Mouse (Mus musculus) MEL (cell line): ENCODE measurements at regions not wholly inside any gene's neighbourhood (a gene's known extent, or its start where the extent isn't known, plus 50 kb on each side); places are given as distances from the start of the nearest gene placed in this dataset.

Experiments used
- DNase-seq: peaks from one replicate; pipeline ENCODE4 v3.0.0; 2011; ENCODE audit warnings: low read depth, low spot score
- H3K27ac ChIP-seq: 2 replicates; pipeline ENCODE4 v1.5.1; 2012; ENCODE audit warnings: low read depth, mild to moderate bottlenecking, control low read depth, low read length, moderate library complexity; ENCODE audit not compliant: control insufficient read depth
- H3K27me3 ChIP-seq, 2 experiments: fragments of 150-350 bp in 1 of 2; sonication (generic) in 1 of 2; 2 replicates each; pipeline ENCODE4 v1.6.1; 2012; ENCODE audit warnings: low read length in 2 of 2, mild to moderate bottlenecking in 2 of 2, improper control_type of control experiment in 1 of 2, moderate library complexity in 1 of 2; ENCODE audit not compliant: insufficient read depth in 2 of 2, control insufficient read depth in 1 of 2
- H3K36me3 ChIP-seq, 2 experiments: 2 replicates each; pipeline ENCODE4 v1.6.1; 2012 to 2014; ENCODE audit warnings: low read length in 2 of 2, improper control_type of control experiment in 1 of 2, inconsistent platforms in 1 of 2, mild to moderate bottlenecking in 1 of 2; ENCODE audit not compliant: insufficient read depth in 2 of 2, control insufficient read depth in 1 of 2
- H3K4me1 ChIP-seq, 2 experiments: fragments of 150-350 bp in 1 of 2; sonication (generic) in 1 of 2; 2 replicates each; pipeline ENCODE4 v1.6.1; 2012; ENCODE audit warnings: low read length in 2 of 2, improper control_type of control experiment in 1 of 2, mild to moderate bottlenecking in 1 of 2; ENCODE audit not compliant: insufficient read depth in 2 of 2, control insufficient read depth in 1 of 2
- H3K4me3 ChIP-seq, 2 experiments: fragments of 150-350 bp in 1 of 2; sonication (generic) in 1 of 2; 2 replicates each; pipeline ENCODE4 v1.5.1; 2012; ENCODE audit warnings: low read depth in 2 of 2, low read length in 2 of 2, mild to moderate bottlenecking in 2 of 2, moderate library complexity in 2 of 2, control low read depth in 1 of 2, improper control_type of control experiment in 1 of 2; ENCODE audit not compliant: control insufficient read depth in 1 of 2, insufficient read depth in 1 of 2
- H3K79me2 ChIP-seq: 2 replicates; pipeline ENCODE4 v1.6.1; 2012; ENCODE audit warnings: mild to moderate bottlenecking, low read length, moderate library complexity; ENCODE audit not compliant: control insufficient read depth, poor library complexity, insufficient read depth
- H3K9ac ChIP-seq: 2 replicates; pipeline ENCODE4 v1.6.1; 2012; ENCODE audit warnings: low read depth, mild to moderate bottlenecking, control low read depth, low read length, moderate library complexity; ENCODE audit not compliant: control insufficient read depth, poor library complexity, severe bottlenecking
- H3K9me3 ChIP-seq: fragments of 150-350 bp; sonication (generic); replicated peaks from 2 replicates; pipeline ENCODE4 v1.6.1; 2012; ENCODE audit warnings: mild to moderate bottlenecking, low read length, improper control_type of control experiment, moderate library complexity; ENCODE audit not compliant: insufficient read depth
- CHD1 ChIP-seq: IDR thresholded peaks from 2 replicates; pipeline ENCODE4 v1.6.1; 2012; ENCODE audit warnings: low read depth, mild to moderate bottlenecking, inconsistent platforms, low read length, improper control_type of control experiment
- E2F4 ChIP-seq: IDR thresholded peaks from 2 replicates; pipeline ENCODE4 v1.6.1; 2011; ENCODE audit warnings: low read depth, low read length, improper control_type of control experiment, borderline replicate concordance
- ELF1 ChIP-seq: IDR thresholded peaks from 2 replicates; pipeline ENCODE4 v1.6.1; 2014; ENCODE audit warnings: low read depth, mild to moderate bottlenecking, inconsistent platforms, low read length, improper control_type of control experiment, moderate library complexity
- EP300 ChIP-seq, 2 experiments: IDR thresholded peaks; 2 replicates each; pipeline ENCODE4 v1.6.1; 2011; ENCODE audit warnings: improper control_type of control experiment in 2 of 2, low read length in 2 of 2, low read depth in 1 of 2, mild to moderate bottlenecking in 1 of 2
- ETS1 ChIP-seq: IDR thresholded peaks from 2 replicates; pipeline ENCODE4 v1.6.1; 2012; ENCODE audit warnings: low read depth, mild to moderate bottlenecking, inconsistent platforms, low read length, improper control_type of control experiment, moderate library complexity
- JUND ChIP-seq: IDR thresholded peaks from 2 replicates; pipeline ENCODE4 v1.6.1; 2011; ENCODE audit warnings: low read depth, mild to moderate bottlenecking, improper control_type of control experiment, low read length
- MEF2A ChIP-seq: IDR thresholded peaks from 2 replicates; pipeline ENCODE4 v1.6.1; 2014; ENCODE audit warnings: low read depth, mild to moderate bottlenecking, inconsistent platforms, low read length, improper control_type of control experiment; ENCODE audit not compliant: poor library complexity, insufficient replicate concordance, severe bottlenecking; ENCODE audit errors: extremely low read depth
- MXI1 ChIP-seq: IDR thresholded peaks from 2 replicates; pipeline ENCODE4 v1.6.1; 2011; ENCODE audit warnings: mild to moderate bottlenecking, low read depth, low read length, improper control_type of control experiment
- MYC ChIP-seq: IDR thresholded peaks from 2 replicates; pipeline ENCODE4 v1.6.1; 2011; ENCODE audit warnings: low read depth, mild to moderate bottlenecking, low read length, improper control_type of control experiment, moderate library complexity
- NELFE ChIP-seq: IDR thresholded peaks from 2 replicates; pipeline ENCODE4 v1.6.1; 2011; ENCODE audit warnings: low read depth, low read length, improper control_type of control experiment
- RCOR1 ChIP-seq: IDR thresholded peaks from 2 replicates; pipeline ENCODE4 v1.6.1; 2012; ENCODE audit warnings: low read depth, mild to moderate bottlenecking, inconsistent platforms, low read length, improper control_type of control experiment
- TAL1 ChIP-seq: IDR thresholded peaks from 2 replicates; pipeline ENCODE4 v1.6.1; 2012; ENCODE audit warnings: mild to moderate bottlenecking, inconsistent platforms, low read length, moderate library complexity, mixed read lengths
- TBP ChIP-seq: IDR thresholded peaks from 2 replicates; pipeline ENCODE4 v1.8.0; 2011; ENCODE audit warnings: low read depth, low read length, improper control_type of control experiment
- USF1 ChIP-seq: IDR thresholded peaks from 2 replicates; pipeline ENCODE4 v1.6.1; 2014; ENCODE audit warnings: low read depth, mild to moderate bottlenecking, inconsistent platforms, low read length, improper control_type of control experiment, moderate library complexity
- ZMIZ1 ChIP-seq: IDR thresholded peaks from 2 replicates; pipeline ENCODE4 v1.6.1; 2012; ENCODE audit warnings: low read depth, mild to moderate bottlenecking, inconsistent platforms, low read length, improper control_type of control experiment, moderate library complexity

GRCm38 (mm10) chr9:61095069-61095775 is 276.9 kb upstream of the Tle3 start:
- H3K4me1 ChIP-seq = no peaks in the 10 kb centered on the region
- no peak for DNase-seq
- peaks cover 0 to 3% of the 10 kb centered on the region in 2 experiments; a peak in 2 of 4 replicates for H3K27me3 ChIP-seq
- H3K4me3 ChIP-seq = no peak overlapping the region
- H3K9me3 ChIP-seq = no peaks in the 10 kb centered on the region
- H3K79me2 ChIP-seq = no peaks in the 10 kb centered on the region
- H3K27ac ChIP-seq = no peak overlapping the region
- no peak for TF ChIP-seq USF1
- no peak for TF ChIP-seq E2F4
- no peak for TF ChIP-seq ZMIZ1
- TF ChIP-seq NELFE = no peak
- no peak for TF ChIP-seq MEF2A
- no peak for TF ChIP-seq ELF1
- TF ChIP-seq TBP = no peak
- no peak for TF ChIP-seq TAL1
- no peak for TF ChIP-seq CHD1
- no peak for TF ChIP-seq MXI1
- TF ChIP-seq MYC = no peak
- no peak for TF ChIP-seq ETS1
- no peak for TF ChIP-seq EP300 (IDR thresholded peaks at IDR 0.05; ENCODE audit: low read depth in 1 of 2, low read length in 2 of 2)
- no peak for TF ChIP-seq RCOR1
- no peak for TF ChIP-seq JUND
- no peak overlapping the region for H3K9ac ChIP-seq
- no peaks in the 10 kb centered on the region for H3K36me3 ChIP-seq

- no peaks in the 10 kb centered on the region for H3K36me3 ChIP-seq
- H3K4me3 ChIP-seq = no peak overlapping the region
- no peaks in the 10 kb centered on the region for H3K4me1 ChIP-seq
- H3K9ac ChIP-seq = no peak overlapping the region
- no peak overlapping the region for H3K27ac ChIP-seq
- H3K27me3 ChIP-seq = no peaks in the 10 kb centered on the region; a peak in 2 of 4 replicates
- no peaks in the 10 kb centered on the region for H3K79me2 ChIP-seq
- no peak for TF ChIP-seq TAL1
- no peak for TF ChIP-seq MEF2A
- DNase-seq = no peak
- H3K9me3 ChIP-seq = no peaks in the 10 kb centered on the region
Measured at GRCm38 (mm10) chr9:61101741-61102450, 270.3 kb upstream of the Tle3 start.
